Mouse (Mus musculus): ENCODE measurements around the gene Fntb. TPM values are rescaled to one million over a fixed set of nuclear protein-coding genes. Genes with fewer than 3 reads are reported as not detected.

Fntb gene
- polyA plus RNA-seq, 1 experiment from 2014 or later, result 33.2 TPM

DNA sequence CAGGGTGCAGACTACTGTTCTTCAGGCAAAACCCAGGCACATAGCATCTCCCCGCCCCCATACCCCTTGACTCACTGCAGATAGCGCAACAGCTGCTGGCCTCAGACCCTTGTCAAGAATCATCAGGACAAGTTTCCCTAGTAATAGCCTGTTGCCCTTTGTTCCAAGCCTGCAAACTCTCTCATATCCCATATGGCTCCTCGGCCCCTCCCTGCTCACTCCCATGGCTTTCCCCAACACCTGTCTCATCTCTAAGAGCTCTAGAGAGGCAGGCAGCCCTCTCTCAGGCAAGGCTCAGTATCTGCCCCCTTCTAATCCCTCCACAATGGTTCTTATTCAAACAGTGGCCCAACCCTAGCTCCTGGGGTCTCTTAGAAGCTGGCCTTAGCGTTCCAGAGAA lies 55.2 kb downstream of the Fntb start:
- Histone ChIP-seq H3K4me3 (0 out of 2 replicates have a peak overlapping the region, but pooled peaks have one; percentile 8), H3K9me3 (no peaks in the 10 kb centered on the region)

DNA sequence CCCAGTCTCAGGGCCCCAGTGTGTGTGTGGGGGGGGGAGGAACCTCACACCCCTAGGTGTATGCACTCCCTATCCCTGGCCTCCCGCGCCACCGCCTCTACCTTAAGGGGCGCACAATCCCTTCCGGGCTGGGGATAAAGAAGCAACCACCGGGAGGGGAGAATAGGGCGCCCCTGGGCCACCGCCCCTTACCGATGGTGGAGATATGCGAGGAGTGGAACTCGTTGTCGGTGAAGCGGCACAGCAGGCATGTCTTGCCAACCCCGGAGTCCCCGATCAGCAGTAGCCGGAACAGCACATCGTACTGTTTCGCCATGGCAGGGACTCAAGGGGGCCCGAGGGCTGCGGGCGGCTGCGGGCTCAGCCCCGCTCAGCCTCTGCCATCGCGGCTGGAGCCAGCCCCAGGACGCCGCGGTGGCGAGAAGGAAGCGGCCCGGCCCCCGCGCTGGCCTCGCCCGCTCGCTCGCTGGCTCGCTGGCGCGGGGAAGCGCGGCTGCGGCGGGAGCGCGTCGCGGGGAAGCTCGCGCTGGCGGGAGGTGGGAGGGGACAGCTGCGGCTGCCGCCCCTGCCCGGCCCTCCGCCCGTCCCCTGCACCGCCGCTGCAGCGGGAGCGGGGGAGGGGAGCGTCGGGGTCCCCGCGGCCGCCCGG lies 56.7 kb downstream of the Fntb start:
- peaks cover 9% of the 10 kb centered on the region; the same call in 1 of the 2 replicates for H3K27me3 ChIP-seq
- peak overlapping the region; percentile 61 for H3K27ac ChIP-seq (replicated peaks)
- under 1% methylated on average over 58 of the region's 66 CpGs for WGBS
- peak; percentile 83 for ATAC-seq (replicated peaks)
- peak overlapping the region; percentile 85 for H3K4me2 ChIP-seq (replicated peaks)
- H3K36me3 ChIP-seq, result no peaks in the 10 kb centered on the region
- H3K9ac ChIP-seq (replicated peaks), result peak overlapping the region; percentile 79
- peaks cover 24% of the 10 kb centered on the region for H3K4me1 ChIP-seq
- peak overlapping the region; percentile 69 for H3K4me3 ChIP-seq
- no peaks in the 10 kb centered on the region for H3K9me3 ChIP-seq

More for the DNA sequence above, 55.2 kb downstream of the Fntb start:
- peak overlapping the region; percentile 85 for H3K4me2 ChIP-seq (replicated peaks)
- ATAC-seq (replicated peaks), result no peak
- H3K36me3 ChIP-seq, result no peaks in the 10 kb centered on the region
- peaks cover 24% of the 10 kb centered on the region for H3K4me1 ChIP-seq
- peaks cover 9% of the 10 kb centered on the region; the same call in 1 of the 2 replicates for H3K27me3 ChIP-seq
- 58% methylated on average over 4 of the region's 4 CpGs for WGBS
- H3K9ac ChIP-seq (replicated peaks), result no peak overlapping the region
- no peak overlapping the region for H3K27ac ChIP-seq (replicated peaks)

DNA sequence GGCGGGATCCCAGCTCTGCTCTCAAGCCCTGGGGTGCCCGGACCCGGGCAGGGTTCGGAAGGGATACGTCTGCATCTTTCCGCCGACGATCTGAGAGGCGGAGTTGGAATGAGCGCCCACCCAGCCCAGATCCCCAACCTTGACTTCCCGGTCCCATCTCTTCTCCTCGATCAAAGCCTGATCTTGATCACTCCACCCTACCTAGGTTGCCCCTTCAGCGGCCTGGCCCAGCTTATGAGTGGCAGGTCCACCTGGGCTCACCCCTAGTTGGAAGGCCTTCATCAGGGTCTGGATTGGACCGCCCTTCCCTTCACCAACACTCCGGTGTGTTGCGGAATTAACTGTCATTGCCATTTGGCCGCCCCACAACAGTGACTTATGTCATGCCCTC lies 57.3 kb downstream of the Fntb start, which contains the start of gene Rab15:
TSS of gene Rab15 (minus strand) at position 258 of the 391 bp plus-strand sequence.
- peak within 1 kb of the TSS; percentile 69 for H3K4me3 ChIP-seq
- peak within 1 kb of the TSS; percentile 61 for H3K27ac ChIP-seq (replicated peaks)
- peak within 1 kb of the TSS; percentile 79 for H3K9ac ChIP-seq (replicated peaks)
- H3K36me3 ChIP-seq, result no peaks in the 10 kb centered on the region
- H3K4me1 ChIP-seq, result peaks cover 24% of the 10 kb centered on the region
- H3K4me2 ChIP-seq (replicated peaks), result peak within 1 kb of the TSS; percentile 85
- H3K27me3 ChIP-seq, result peaks cover 9% of the 10 kb centered on the region; the same call in 1 of the 2 replicates
- H3K9me3 ChIP-seq, result no peaks in the 10 kb centered on the region
- WGBS, result 2% methylated on average over 17 of the region's 17 CpGs
- no peak; the same call in 1 of the 2 replicates for ATAC-seq (replicated peaks)

DNA sequence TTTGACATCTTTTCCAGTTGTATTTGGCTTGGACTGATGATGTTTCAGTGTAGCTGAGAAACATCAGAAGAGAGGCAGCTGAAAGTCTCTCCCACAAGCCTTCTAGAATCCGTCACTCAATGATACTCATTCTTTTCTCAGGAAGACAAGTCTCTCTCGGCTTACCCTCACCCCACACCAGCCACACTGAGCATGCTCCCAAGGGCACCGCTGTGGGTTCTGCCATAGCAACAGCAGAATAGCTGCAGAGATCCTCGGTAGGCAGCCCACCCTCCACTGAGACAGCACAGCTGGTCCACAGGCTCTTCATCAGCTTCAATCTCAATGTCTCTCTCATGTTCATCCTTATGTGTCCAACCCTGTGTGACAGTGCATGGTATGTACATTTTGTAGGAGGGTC lies 59.9 kb downstream of the Fntb start:
- H3K36me3 ChIP-seq, result no peaks in the 10 kb centered on the region
- no peak overlapping the region for H3K27ac ChIP-seq (replicated peaks)
- ATAC-seq (replicated peaks), result no peak
- H3K4me2 ChIP-seq (replicated peaks), result no peak overlapping the region
- H3K9me3 ChIP-seq, result no peaks in the 10 kb centered on the region
- H3K9ac ChIP-seq (replicated peaks), result no peak overlapping the region
- WGBS, result 58% methylated on average over 4 of the region's 4 CpGs
- peaks cover 9% of the 10 kb centered on the region; the same call in 1 of the 2 replicates for H3K27me3 ChIP-seq
- no peak overlapping the region for H3K4me3 ChIP-seq
- peaks cover 23% of the 10 kb centered on the region for H3K4me1 ChIP-seq

DNA sequence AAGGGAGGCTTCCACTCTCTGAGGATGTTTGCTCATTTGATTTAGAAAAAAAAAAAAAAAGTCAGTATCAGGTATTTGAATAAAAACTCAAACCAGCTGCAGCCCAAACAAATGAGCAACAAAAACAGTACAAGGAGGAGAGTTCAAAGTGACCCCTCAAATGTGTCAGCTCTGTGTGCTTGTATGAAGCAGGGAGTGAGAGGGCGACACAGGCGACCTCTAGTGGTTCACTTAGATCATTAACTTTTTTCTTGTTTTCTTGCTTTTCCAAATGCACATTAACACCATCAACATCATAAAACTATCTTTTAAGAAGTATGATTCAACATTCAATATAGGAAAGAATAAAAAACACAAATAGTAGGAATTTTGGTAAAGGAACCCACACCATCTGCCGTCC lies 67.3 kb downstream of the Fntb start:
- Histone ChIP-seq H3K9me3 (no peaks in the 10 kb centered on the region), H3K4me1 (0 out of 2 replicates have a peak, but pooled peaks cover 4% of the 10 kb centered on the region), H3K4me2 (replicated peaks) (no peak overlapping the region), H3K4me3 (no peak overlapping the region), H3K9ac (replicated peaks) (no peak overlapping the region), H3K27me3 (no peaks in the 10 kb centered on the region; the same call in 1 of the 2 replicates), H3K36me3 (no peaks in the 10 kb centered on the region), H3K27ac (replicated peaks) (no peak overlapping the region)
- 8% methylated on average over 3 of the region's 3 CpGs for WGBS
- no peak for ATAC-seq (replicated peaks)

DNA sequence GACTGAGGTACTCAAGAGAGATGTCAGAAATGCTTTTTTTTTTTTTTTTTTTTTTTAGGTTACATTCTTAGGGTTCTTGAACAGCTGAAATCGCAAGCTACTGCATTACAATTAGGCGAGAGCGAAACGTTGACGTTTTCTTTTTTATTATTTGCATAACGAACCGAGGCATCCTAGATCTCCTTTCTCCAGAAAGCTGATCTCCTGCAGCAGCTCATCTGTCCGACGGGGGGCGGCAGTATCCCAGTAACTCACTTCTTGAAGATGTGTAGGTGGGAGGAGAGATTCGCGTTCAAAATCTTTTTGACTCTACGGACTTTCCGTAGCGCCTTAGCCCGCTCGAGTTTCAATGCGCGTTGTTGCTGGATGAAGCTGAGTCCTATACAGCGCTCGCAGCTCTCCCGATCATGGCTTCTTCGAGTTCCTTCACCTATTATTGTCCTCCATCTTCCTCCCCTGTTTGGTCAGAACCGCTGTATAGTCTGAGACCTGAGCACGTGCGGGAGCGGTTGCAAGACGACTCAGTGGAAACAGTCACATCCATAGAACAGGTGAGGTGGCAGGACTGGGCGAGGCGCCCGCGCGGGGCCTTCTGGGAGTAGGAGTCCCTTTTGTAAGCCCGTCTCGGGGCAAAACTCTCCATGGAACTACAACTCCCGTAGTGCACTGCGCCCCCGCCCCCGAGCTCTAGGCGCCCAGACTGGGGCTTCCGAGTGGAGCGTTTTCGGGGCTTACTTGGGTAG lies 71.9 kb downstream of the Fntb start:
- Histone ChIP-seq H3K36me3 (no peaks in the 10 kb centered on the region), H3K4me2 (replicated peaks) (peak overlapping the region; percentile 65), H3K27me3 (no peaks in the 10 kb centered on the region; the same call in 1 of the 2 replicates), H3K27ac (replicated peaks) (peak overlapping the region; percentile 89), H3K4me1 (peaks cover 17% of the 10 kb centered on the region), H3K9ac (replicated peaks) (peak overlapping the region; percentile 71), H3K9me3 (no peaks in the 10 kb centered on the region), H3K4me3 (peak overlapping the region; percentile 63)
- ATAC-seq (replicated peaks), result peak; percentile 99
- under 1% methylated on average over 43 of the region's 43 CpGs for WGBS

DNA sequence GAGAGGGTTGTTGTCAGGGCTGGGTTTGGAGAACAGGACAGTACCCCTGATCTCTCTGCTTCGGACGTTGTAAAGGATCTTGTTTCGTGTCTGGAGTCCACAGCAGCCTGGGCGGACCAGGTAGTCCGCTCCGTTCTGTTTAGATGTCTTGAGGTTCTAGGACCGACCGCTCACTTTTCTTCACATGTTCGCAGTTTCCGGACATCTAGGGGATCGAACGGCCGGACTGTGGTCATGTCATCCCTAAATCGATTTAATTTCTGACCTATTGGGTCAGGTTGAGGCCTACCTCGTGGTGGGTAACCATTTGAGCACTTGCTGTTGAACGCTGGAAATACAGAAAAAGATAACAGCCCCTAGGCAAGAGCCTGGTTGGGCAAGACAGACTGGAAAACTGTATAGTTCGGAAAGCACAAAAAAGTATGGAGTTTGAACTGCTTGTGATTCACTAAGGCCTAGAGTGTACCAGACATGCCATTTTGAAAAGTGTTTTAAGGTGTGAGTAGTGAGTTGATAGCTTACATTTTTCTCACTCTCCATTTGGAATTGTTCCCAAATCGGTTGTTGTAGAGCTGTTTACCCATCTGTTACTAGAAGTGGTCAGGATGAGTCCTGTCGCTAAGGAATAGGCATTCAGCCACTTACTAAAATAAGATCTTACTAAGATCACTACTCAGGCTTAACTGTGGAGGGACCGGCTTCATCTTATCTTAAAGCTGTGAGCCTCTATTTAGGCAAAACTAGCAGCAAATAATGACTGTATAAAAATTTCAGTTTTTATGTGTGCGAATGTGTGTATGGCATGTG lies 72.7 kb downstream of the Fntb start:
- peak overlapping the region; percentile 71 for H3K9ac ChIP-seq (replicated peaks)
- peak overlapping the region; percentile 65 for H3K4me2 ChIP-seq (replicated peaks)
- H3K27ac ChIP-seq (replicated peaks), result peak overlapping the region; percentile 89
- ATAC-seq (replicated peaks), result no peak
- H3K9me3 ChIP-seq, result no peaks in the 10 kb centered on the region
- H3K27me3 ChIP-seq, result no peaks in the 10 kb centered on the region; the same call in 1 of the 2 replicates
- peaks cover 4% of the 10 kb centered on the region for H3K36me3 ChIP-seq
- peak overlapping the region; percentile 63 for H3K4me3 ChIP-seq
- 14% methylated on average over 21 of the region's 21 CpGs for WGBS
- peaks cover 17% of the 10 kb centered on the region for H3K4me1 ChIP-seq

DNA sequence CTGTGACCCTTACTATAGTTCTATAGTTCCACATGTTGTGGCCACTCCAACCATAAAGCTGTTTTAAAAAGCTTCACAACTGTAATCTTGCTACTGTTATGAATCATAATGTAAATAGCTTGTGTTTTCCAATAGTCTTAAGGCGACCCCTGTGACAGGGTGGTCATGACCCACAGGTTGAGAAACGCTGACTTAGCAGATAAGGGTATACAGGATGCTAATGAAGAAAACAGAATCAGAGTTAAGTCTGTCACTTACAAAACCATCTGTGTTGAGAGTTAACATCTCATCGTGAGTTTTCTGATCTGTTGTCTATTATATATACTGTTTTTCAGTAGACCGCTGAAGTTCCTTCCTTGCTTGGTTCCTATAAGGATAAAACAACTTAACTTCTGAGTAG lies 73.9 kb downstream of the Fntb start:
- no peak for ATAC-seq (replicated peaks)
- no peak overlapping the region for H3K4me2 ChIP-seq (replicated peaks)
- WGBS, result 95% methylated on average over 4 of the region's 4 CpGs
- peaks cover 4% of the 10 kb centered on the region for H3K36me3 ChIP-seq
- H3K4me3 ChIP-seq, result no peak overlapping the region
- H3K27me3 ChIP-seq, result no peaks in the 10 kb centered on the region; the same call in 1 of the 2 replicates
- peaks cover 17% of the 10 kb centered on the region for H3K4me1 ChIP-seq
- H3K9ac ChIP-seq (replicated peaks), result no peak overlapping the region
- H3K9me3 ChIP-seq, result no peaks in the 10 kb centered on the region
- H3K27ac ChIP-seq (replicated peaks), result no peak overlapping the region

DNA sequence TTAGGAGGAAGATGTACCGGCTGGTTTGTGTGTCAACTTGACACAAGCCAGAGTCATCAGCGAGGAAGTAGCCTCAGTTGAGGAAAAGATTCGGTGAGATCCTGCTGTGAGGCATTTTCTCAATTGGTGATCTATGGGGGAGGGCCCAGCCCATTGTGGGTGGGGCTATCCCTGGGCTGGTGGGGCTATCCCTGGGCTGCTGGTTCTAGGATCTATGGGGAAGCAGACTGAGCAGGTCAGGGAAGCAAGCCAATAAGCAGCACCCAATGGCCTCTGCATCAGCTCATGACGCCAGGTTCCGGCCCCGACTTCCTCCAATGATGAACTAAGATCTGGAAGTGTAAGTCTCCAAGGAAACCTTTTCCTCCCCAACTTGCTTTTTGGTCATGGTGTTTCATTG lies 74.7 kb downstream of the Fntb start:
- Histone ChIP-seq H3K36me3 (peaks cover 4% of the 10 kb centered on the region), H3K4me3 (no peak overlapping the region), H3K9me3 (no peaks in the 10 kb centered on the region), H3K9ac (replicated peaks) (no peak overlapping the region), H3K4me2 (replicated peaks) (no peak overlapping the region), H3K27ac (replicated peaks) (no peak overlapping the region), H3K27me3 (no peaks in the 10 kb centered on the region; the same call in 1 of the 2 replicates), H3K4me1 (peaks cover 17% of the 10 kb centered on the region)
- WGBS, result 85% methylated on average over 6 of the region's 6 CpGs
- ATAC-seq (replicated peaks), result no peak

DNA sequence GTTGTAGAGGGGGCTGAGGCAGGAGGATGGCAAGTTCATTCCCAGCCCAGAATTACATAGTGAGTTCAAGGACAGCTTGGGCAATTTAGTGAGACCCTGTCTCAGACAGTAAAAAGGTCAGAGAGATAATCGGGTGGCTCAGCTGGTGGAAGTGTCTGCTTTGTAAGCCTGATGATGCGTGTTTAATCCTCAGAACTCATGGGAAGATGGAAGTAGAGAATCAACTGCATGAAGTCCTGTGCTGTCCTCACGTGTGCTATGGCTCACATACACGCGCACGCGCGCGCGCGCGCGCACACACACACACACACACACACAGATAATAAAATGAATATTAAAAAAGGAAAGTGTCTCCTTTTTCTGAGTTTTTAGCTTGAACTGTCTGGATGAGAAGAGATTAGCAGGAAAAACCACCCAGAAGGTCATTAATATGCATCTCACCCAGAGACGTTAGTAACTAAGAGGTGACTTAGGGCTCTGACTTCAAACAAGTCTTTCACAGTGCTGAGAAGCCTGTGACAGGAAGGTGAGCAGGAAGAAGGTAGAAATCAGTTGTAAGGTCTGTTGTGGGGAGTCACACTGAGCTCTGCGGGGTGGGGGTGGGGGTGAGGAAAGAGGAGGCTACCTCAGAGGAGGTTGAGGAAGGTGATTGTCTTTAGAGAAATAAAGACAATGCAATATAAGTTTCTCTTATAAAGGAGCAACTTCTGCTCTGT lies 79.1 kb downstream of the Fntb start:
- H3K36me3 ChIP-seq, result peaks cover 4% of the 10 kb centered on the region
- H3K4me2 ChIP-seq (replicated peaks), result no peak overlapping the region
- no peak for ATAC-seq (replicated peaks)
- H3K4me1 ChIP-seq, result no peaks in the 10 kb centered on the region; the same call in 1 of the 2 replicates
- no peak overlapping the region for H3K27ac ChIP-seq (replicated peaks)
- no peaks in the 10 kb centered on the region for H3K27me3 ChIP-seq
- WGBS, result 90% methylated on average over 15 of the region's 15 CpGs
- H3K4me3 ChIP-seq, result no peak overlapping the region
- no peaks in the 10 kb centered on the region for H3K9me3 ChIP-seq
- H3K9ac ChIP-seq (replicated peaks), result no peak overlapping the region

DNA sequence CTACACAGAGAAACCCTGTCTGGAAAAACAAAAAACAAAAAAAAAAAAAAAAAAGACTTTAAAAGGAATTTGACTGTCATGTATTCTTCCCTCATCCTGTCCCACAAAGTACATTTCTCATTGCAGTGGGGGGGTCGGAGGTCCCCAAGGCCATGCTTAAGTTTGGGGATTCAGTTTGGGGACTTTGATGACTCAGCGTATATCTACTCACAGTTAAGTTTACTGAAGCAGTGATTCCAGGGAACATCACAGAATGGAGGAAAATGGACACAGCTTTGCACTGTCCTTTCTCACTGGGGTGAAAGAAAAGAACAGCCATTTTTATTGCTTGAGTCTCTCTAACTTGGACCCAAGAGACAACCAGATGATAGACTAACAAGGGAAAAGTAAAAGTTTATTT lies 87.0 kb downstream of the Fntb start:
- Histone ChIP-seq H3K9me3 (no peaks in the 10 kb centered on the region), H3K27ac (replicated peaks) (no peak overlapping the region), H3K4me2 (replicated peaks) (no peak overlapping the region), H3K27me3 (no peaks in the 10 kb centered on the region), H3K9ac (replicated peaks) (no peak overlapping the region), H3K4me1 (no peaks in the 10 kb centered on the region), H3K36me3 (no peaks in the 10 kb centered on the region), H3K4me3 (no peak overlapping the region)
- ATAC-seq (replicated peaks), result no peak
- 96% methylated on average over 2 of the region's 2 CpGs for WGBS
